Mouse (Mus musculus): Measurements from ENCODE around the gene Olfr465-ps1.

GRCm38 (mm10) chr13:65149940-65150339 is 12.1 kb downstream of the Olfr465-ps1 start, which contains the start of gene Olfr466:
- TF ChIP-seq POLR2A (IDR thresholded peaks at IDR 0.05; ENCODE audit: extremely low read depth, insufficient read depth, low read length) (no peak), CTCF (IDR thresholded peaks at IDR 0.05; ENCODE audit: extremely low read depth, insufficient read depth, low read length) (no peak)

Data from cortical plate, adult 2 months (tissue).